Mouse (Mus musculus): Measurements from ENCODE around the gene Grb7.

The Grb7 gene

DNA sequence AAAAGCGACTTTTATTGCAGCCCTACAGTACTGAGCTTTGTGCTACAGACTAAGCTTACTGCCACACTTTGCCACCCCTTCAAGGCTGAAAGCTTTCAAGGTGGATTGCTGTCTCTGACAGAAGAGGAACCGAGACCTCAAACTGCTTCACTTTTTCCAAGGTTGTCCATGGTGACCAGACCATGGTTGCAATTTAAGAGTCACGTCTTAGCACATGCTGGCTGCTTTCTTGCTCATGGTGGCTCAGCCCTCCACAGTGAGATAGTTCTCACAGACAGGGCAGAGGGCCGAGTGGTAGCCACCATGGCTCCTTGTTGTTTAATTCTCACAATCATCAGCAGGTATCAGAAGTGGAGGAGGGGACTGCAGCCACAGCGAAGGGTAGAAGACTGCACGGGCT lies 24.6 kb downstream of the Grb7 start:
- DNase-seq (ENCODE audit: low read depth, low spot score) = no peak

DNA sequence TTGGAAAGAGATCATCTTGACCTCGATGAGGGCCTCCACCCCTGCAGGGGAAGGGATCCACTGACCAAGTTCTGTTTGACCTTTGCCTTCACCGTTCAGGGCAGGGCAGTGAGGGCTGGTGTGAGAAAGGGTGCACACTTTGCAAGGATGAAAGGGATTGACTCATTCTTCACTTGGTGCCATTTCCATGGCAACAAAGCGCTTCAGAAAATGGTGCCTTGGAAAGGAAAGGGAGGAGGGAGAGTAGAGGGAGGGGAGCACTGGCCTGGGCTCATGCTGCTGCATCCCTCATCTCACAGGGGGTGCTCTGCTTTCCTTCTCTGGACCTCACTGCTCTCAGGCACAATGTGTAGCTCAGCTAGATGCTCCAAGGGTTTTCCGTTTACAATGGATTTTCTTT lies 26.5 kb downstream of the Grb7 start:
- DNase-seq (ENCODE audit: low read depth, low spot score) = no peak

DNA sequence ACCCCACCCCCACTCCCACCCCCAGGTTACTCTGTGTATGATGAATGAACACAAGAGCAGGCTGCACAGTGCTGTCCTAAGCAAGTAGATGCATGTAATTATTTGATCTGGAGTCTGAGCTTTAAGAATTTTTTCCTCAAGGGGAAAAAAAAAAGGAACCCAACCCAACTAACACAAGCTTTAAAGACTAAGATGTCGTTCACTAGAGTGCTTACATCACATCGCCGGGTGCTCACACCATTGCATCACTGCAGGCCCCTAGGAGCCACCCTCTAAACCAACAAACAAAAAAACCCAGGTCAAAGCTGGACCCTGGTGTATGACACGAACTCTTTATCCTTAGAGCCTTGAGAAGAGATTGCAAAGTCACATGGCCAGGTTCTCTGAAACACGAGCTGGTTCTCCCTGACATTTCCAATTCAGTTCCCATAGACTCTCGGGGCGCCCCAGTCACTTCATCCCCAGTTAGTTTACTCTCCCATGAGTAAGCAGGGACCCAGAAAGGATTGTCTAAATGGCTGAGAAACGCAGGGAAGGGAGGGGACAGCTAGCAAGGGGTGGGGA lies 27.8 kb downstream of the Grb7 start:
- no peak for DNase-seq (ENCODE audit: low read depth, low spot score)

DNA sequence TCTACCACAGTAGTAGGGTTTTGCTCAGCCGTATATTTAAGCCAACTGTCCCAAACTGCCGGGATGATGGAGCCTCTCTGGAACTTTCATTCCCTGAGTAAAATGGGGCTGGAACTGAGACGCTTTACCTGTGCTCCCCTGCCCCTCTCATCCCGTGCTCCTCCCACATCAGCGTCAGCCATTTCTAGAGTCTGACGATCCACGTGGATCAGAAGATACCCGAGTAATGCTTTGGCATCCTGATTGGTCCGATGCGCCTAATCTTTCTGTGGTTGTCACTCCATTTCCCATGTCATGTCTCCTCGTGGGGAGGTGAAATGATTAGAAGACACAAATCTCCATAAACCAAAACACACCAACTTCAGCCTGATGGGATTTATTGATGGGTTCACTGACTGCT lies 28.8 kb downstream of the Grb7 start:
- DNase-seq (ENCODE audit: low read depth, low spot score) = no peak

GRCm38 (mm10) chr11:98475630-98476433 lies 29.6 kb downstream of the Grb7 start:
- no peak for DNase-seq (ENCODE audit: low read depth, low spot score)

GRCm38 (mm10) chr11:98476434-98476807 lies 30.2 kb downstream of the Grb7 start:
- no peak for DNase-seq (ENCODE audit: low read depth, low spot score)

GRCm38 (mm10) chr11:98477011-98477701 lies 31.0 kb downstream of the Grb7 start:
- no peak for DNase-seq (ENCODE audit: low read depth, low spot score)

DNA sequence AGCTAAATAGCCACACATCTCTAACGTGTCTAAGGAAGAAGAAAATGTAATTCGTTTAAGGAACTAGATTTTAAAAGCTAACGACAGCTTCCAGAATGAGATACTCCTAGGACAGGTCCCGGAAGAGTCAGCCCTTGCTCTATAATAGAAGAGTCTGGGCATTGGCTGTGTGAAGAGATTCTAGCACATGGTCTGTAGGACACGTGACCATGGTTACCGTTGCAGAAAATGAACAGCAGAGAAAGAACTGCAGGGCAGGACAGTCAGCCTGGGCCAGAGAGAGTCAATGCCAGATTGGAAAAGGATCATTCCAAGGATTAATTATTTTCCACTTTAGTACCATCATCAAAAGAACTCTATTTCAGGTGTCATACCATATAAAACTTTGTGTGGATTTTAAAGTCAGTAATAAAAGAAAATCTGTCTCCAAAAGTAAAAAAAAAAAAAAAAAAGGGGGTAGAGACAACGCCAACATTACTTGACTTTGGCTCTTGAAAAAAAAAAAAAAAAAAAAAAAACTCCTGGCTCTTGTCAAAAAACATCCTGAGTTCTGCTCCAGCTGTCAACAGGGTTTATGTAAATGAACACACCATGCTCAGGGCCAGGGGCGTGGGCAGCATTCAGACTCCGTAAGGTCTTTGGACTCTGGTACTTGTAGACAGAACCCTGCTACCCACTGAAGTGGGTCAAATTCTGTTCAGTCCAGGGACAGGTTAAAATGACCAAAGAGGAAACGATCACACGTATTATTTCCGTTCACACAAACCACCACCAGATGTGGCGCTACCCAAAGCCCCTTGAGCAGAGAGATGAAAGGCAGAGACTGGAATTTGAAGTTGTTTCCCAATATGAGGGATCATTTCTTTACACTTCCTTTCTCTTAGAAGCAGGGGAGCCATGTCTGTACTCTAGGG lies 33.1 kb downstream of the Grb7 start:
- no peak for DNase-seq (ENCODE audit: low read depth, low spot score)

DNA sequence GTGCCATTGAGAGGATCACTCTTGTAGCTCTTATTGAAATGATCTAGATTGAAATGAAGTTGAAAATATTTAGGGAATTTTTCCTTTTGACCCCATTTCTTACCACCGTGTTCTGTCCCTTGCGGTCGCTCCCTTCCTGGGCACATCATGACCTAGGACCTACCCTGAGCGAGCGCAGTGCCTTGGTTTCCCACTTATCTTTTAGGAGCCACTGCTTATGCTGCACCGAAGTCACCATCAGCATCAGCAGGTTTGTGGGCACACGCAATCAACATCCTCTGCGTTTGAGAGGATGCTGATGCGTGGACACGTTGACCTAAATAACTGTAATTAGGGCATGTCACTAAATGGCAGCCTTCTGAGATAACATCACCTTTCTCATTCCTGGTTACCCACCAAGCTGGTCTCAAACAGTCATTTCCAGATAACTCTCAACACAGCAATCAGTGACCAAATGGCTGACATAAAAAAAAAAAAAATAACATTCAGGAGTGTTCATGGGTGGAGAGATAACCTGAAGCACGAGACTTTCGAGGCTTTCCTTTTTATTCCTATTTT lies 33.8 kb downstream of the Grb7 start:
- DNase-seq (ENCODE audit: low read depth, low spot score) = no peak

DNA sequence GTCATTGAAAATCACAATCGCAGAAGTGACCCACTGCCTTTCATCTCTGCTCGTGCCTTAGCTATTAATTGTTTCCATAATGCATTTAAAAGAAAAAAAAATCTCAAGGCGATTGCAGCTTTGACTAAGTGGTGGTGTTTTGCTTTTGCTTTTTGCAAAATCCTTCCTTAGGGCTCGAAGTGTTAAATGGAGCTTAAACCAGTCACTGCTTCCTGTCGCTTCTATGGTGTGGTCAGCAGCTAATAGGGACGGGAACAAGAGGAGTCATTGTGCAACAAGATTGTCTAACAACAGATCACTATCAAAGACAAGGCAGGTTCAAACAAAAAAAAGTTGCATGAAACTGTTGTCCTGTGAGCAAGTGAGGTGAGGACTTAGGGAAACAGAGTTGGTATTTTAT lies 35.0 kb downstream of the Grb7 start:
- no peak for DNase-seq (ENCODE audit: low read depth, low spot score)

DNA sequence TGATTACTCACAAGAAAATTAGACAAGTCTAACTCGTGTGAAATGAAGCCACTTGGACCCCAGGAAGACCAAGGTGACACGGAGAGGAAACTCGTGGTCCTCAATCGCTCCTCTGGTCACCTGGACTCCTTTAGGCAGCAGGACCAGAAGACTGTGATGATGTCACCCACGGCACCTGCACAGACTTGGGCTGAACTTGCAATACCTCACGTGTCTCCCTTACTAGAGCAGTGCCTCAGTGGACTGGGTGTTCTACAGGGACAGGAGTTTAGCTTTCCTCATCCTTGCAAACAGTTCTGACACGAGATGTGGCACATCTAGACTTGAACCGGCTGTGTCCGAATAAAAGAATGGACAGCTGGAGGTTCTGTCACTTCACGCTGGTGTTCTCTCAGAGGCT lies 35.9 kb downstream of the Grb7 start:
- DNase-seq (ENCODE audit: low read depth, low spot score) = no peak

GRCm38 (mm10) chr11:98485749-98486148 lies 39.6 kb downstream of the Grb7 start:
- no peak for DNase-seq (ENCODE audit: low read depth, low spot score)

GRCm38 (mm10) chr11:98487526-98488040 lies 41.4 kb downstream of the Grb7 start:
- no peak for DNase-seq (ENCODE audit: low read depth, low spot score)

GRCm38 (mm10) chr11:98488540-98489234 lies 42.5 kb downstream of the Grb7 start:
- DNase-seq (ENCODE audit: low read depth, low spot score) = no peak

GRCm38 (mm10) chr11:98491571-98491970 lies 45.4 kb downstream of the Grb7 start:
- no peak for DNase-seq (ENCODE audit: low read depth, low spot score)

- DNase-seq (ENCODE audit: low read depth, low spot score) = no peak
Measured at GRCm38 (mm10) chr11:98492959-98493358, 46.8 kb downstream of the Grb7 start.

DNA sequence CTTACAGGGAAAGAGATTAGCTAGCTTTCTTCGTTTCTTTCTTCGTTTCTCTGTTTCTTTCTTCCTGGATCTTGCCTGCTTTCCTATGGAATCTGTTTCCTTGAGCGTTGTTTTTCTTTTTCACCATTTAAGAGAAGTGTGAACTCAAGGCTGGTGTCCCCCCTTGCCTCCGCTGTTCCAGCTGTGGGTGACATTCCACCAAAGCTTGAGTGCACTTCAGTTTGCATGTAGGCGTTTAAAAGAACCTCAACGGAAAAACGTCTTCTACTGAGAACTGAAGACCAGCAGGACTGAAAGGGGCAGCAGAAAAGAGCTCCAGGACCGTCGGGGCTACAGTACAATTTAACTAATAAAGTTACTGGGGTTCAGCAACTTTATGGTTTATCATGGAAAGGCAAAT lies 47.2 kb downstream of the Grb7 start:
- no peak for DNase-seq (ENCODE audit: low read depth, low spot score)

DNA sequence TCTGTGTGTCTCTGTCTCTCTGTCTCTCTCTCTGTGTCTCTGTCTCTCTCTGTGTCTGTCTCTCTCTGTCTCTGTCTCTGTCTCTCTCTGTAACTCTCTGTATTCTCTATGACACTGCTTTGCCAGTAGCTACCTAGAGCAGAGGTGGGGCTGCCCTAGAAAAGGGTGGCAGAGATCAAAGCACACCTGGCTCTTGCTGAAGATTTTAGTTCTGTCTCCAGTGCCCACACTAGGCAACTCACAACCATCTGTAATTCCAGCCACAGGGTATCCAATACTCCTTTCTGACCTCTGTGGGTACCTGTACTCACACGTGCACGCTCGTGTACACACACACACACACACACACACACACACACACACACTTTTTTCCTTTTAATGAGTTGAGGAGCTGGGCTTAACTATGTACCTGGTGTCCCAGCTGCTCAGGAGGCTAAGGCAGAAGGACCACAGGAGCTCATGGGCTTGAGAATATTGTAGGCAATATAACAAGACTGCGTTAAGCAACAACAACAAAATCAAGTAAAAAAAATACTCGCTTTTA lies 49.1 kb downstream of the Grb7 start:
- no peak for DNase-seq (ENCODE audit: low read depth, low spot score)

GRCm38 (mm10) chr11:98497388-98498288 lies 51.4 kb downstream of the Grb7 start:
- DNase-seq (ENCODE audit: low read depth, low spot score) = peak; percentile 37
